Mouse (Mus musculus) lung, adult 2 months (tissue): ENCODE measurements at regions not wholly inside any gene's neighbourhood (a gene's known extent, or its start where the extent isn't known, plus 50 kb on each side); places are given as distances from the start of the nearest gene placed in this dataset.

Experiments used
- DNase-seq: peaks from one replicate; pipeline ENCODE4 v3.0.0; 2022
- H3K4me1 ChIP-seq: fragments of 200-500 bp; 2 replicates; pipeline ENCODE4 v1.6.1; 2011; ENCODE audit warnings: low read length; ENCODE audit not compliant: control insufficient read depth, insufficient read depth
- H3K4me3 ChIP-seq: fragments of 200-500 bp; replicated peaks from 2 replicates; pipeline ENCODE3; 2011; ENCODE audit warnings: low read depth, mild to moderate bottlenecking, control low read depth, low read length; ENCODE audit errors: extremely low read depth
- CTCF ChIP-seq: fragments of 200-500 bp; IDR thresholded peaks from 2 replicates; pipeline ENCODE4 v1.5.1; 2011; ENCODE audit warnings: mild to moderate bottlenecking, low read length, control low read depth; ENCODE audit not compliant: insufficient read depth
- POLR2A ChIP-seq: fragments of 200-500 bp; IDR thresholded peaks from 2 replicates; pipeline ENCODE4 v1.6.1; 2011; ENCODE audit warnings: low read depth, mild to moderate bottlenecking, control low read depth, low read length, borderline replicate concordance; ENCODE audit errors: extremely low read depth
- WGBS: fragments of 180-500 bp; shearing (Covaris S2); methylation state at CpG from one replicate; pipeline ENCODE4 v1.1.7; 2018; 5-methylcytosine and 5-hydroxymethylcytosine counted together

DNA sequence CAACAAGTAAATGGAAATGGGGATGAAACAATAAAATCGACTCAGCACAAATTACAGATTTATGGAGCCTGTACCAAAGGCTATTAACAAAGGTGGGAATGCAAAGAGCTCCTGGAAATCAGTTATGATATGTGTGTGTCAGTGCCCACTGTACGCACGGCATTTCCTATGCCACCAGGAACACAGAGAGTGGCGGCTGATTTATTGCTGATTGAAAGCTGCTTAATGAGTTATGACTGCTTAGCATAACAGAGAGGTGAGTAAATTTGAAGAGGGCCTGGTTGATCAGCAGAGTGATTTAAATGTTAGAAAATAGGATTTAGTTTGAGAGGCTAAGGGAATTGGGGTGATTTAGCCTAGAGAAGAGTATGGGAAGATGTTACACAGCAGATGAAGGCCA is 261.7 kb downstream of the Pla2g4a start:
- 85% methylated on average over 4 of the region's 4 CpGs for WGBS
- no peak for TF ChIP-seq POLR2A
- no peak for TF ChIP-seq CTCF
- H3K4me3 ChIP-seq = no peak overlapping the region
- no peak for DNase-seq
- no peaks in the 10 kb centered on the region for H3K4me1 ChIP-seq

DNA sequence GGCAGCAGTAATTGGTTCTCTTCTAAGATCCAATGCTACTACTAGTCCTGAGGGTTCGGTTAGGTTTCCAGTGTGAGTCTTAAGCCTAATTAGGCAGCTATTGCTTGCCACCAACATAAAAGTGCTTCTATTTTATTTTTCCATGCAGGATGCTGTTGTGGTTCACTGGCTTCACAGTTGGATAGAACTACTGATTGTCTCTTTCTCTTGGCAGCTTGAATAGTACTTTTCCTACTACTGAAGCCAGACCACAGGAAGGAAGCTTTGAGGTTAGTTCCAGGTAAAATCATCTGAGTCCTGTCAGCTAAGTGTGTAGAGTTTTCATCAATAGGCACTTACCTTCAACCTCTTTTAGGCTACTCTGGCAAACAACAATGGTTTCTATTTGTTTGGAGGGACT is 286.9 kb downstream of the Pla2g4a start:
- TF ChIP-seq CTCF (no peak), POLR2A (no peak)
- no peak for DNase-seq
- WGBS = 80% methylated on average over 1 of the region's 1 CpGs
- Histone ChIP-seq H3K4me3 (no peak overlapping the region), H3K4me1 (no peaks in the 10 kb centered on the region)

DNA sequence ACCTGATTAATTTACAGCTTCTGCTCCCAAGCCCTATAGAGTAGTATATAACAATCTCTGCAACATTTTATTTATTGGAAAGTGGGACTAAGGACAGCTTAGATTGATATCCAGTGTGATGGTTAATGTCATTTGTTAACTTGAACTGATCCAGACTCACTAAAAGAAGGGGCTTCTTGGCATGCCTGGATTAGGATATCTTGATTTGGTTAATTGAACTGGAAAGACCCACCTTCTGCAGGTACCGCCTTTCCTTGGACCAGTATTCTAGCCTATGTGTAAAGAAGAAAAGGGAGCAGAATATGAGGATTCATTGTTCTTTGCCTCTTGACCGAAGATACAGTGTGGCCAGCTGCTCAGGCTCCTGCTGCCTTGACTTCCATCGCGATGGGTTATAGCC is 288.5 kb downstream of the Pla2g4a start:
- DNase-seq = no peak
- no peaks in the 10 kb centered on the region for H3K4me1 ChIP-seq
- TF ChIP-seq CTCF (no peak), POLR2A (no peak)
- no peak overlapping the region for H3K4me3 ChIP-seq
- 81% methylated on average over 4 of the region's 4 CpGs for WGBS

DNA sequence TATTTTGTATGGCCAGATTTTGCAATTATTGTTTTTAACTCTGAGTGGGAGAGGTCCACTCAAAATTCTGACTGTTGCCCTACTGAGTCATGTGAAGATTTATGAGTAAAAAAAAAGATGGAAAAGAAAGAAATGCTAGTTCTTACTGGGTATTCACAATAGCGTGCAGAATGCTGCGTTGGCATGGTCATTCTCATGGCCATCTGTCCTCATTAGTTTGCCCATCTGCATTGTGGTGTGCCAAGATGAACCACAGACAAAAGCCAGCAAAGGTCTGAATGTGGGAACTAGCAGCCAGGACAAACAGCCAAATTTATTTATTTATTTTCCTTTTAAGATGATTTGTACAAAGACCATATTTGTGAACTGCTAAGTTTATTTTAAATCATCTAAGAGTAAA is 289.0 kb downstream of the Pla2g4a start:
- WGBS = 83% methylated on average over 2 of the region's 2 CpGs
- no peak for TF ChIP-seq POLR2A
- H3K4me1 ChIP-seq = no peaks in the 10 kb centered on the region

DNA sequence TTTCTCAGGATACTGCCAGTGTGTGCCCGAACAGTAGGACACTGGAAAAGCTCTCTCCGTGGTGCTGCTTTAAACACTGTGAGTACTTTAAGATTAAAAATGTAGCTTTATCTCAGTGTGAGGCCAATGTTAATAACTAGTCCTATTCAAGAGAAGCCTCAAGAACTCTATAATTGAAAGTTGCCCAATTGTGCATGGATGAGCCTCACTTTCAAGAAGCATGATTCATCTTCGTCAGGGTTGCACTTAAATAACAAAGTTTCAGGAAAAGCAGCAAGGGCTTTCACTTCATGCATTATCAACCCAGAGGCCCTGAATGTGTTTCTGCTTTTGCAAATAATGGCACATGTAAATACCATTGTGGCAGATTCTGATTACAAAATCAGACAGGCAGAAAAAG is 290.0 kb downstream of the Pla2g4a start:
- Histone ChIP-seq H3K4me3 (no peak overlapping the region), H3K4me1 (no peaks in the 10 kb centered on the region)
- WGBS = 65% methylated on average over 3 of the region's 3 CpGs
- no peak for TF ChIP-seq POLR2A
- no peak for TF ChIP-seq CTCF
- DNase-seq = no peak

More for the DNA sequence above, 289.0 kb downstream of the Pla2g4a start:
- DNase-seq = no peak
- H3K4me3 ChIP-seq = no peak overlapping the region
